Mouse (Mus musculus) gastrocnemius, postnatal 4 days (tissue): Measurements from ENCODE around the gene Plcd3. TPM values are rescaled to one million over a fixed set of nuclear protein-coding genes. Genes with fewer than 3 reads are reported as not detected.
A peak's percentile ranks its signal among the peaks of the same experiment; 100 is the strongest.

Experiments used
- DNase-seq, 2 experiments: peaks; one replicate each; pipeline ENCODE4 v3.0.0; 2021 to 2022; ENCODE audit warnings: low spot score in 2 of 2, mixed read lengths in 2 of 2
- long read RNA-seq, 2 experiments: library from polyadenylated mRNA; stranded (forward); transcript quantifications; one replicate each; pipeline ENCODE4 v2.0.0; 2021
- total RNA-seq, 2 experiments: library from RNA; stranded (reverse); gene quantifications; 2 replicates each; pipeline ENCODE4 v1.2.3; 2021

Plcd3 gene
- 10 to 100 TPM in 1 of 2 experiments, 1 to 10 TPM in 1; 9.3 to 12.4 TPM for total RNA-seq
- long read RNA-seq, experiment 1, partial matches to known transcripts = 1 of 1 reads
- long read RNA-seq, experiment 1, other reads (novel, unspliced or antisense) = 0 of 1 reads
- long read RNA-seq, experiment 2, partial matches to known transcripts = 1 of 4 reads
- long read RNA-seq, experiment 2, other reads (novel, unspliced or antisense) = 1 of 4 reads

DNA sequence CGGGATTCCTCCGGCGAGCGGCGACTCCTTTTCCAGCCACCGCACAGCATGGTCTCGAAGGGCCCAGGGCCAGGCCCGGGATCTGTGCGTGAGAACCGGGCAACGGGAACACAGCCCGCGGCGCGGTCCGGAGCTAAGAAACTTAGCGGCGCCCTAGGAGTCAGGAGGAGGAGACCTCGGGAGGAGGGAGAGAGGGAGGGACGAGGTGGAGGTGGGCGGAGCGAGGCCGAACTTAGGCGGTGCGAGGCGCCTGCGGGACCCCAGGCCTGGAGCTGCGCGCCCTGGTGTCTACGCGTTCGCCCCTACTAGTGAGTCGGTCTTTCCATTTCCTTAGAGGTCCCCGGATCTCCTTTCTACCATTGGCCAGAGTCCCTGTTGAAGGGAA is at the start of gene Plcd3, which contains the start of gene Acbd4:
TSS of gene Plcd3 (minus strand) at position 178 of the 385 bp plus-strand sequence.
TSS of gene Acbd4 (plus strand) at position 202 of the 385 bp plus-strand sequence.
- DNase-seq = peak; percentile 71 to 85

DNA sequence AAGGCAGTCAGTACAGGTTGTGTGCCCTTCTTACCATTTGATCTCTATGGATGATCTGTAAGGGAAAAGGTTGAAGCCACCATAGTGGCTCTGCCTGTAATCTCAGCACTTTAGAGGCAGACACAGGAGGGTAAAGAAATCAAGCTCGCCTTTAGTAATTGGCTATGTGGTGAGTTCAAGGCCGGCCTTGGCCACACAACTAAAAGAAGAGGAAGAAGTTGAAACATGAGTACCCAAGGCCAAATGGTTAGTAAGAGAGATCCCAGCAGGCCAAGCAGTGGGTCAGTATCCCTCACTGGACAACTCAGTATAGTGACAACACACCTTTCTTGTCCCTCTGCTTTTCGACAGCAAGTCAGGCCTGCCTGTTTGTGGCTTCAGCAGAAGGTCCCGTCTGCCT is 48.3 kb upstream of the Plcd3 start:
- no peak for DNase-seq

DNA sequence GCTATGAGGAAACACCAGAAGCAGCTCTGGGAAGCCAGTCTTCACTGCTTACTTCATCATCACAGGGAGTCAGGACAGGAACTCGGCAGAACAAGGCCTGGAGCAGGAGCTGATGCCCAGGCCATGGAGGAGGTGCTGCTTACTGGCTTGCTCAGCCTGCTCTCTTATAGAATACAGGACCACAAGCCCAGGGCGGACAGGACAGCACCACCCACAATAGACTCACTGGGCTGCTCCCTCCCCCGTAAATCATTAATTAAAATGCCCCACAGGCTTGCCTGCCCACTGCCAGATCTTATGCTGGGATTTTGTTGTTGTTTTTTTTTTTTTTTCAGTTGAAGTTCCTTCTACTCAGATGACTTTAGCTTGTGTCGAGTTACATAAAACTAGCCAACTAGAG is 46.3 kb upstream of the Plcd3 start:
- DNase-seq = no peak

DNA sequence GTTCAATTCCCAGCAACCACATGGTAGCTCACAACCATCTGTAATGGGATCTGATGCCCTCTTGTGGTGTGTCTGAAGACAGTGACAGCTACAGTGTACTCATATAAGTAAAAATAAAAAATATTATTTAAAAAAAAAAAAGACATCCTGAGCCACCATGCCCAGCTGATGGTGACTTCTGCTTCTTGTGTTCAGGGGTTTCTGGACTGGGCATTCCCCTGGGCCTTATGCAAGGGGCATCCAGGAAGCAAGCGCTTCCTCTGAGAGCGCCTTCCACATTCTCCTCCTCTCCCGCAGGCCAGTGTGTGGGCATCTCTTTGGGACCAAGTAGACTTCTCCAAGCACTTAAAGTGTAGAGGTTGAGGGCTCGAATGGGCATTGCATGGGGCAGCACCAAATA is 44.9 kb upstream of the Plcd3 start:
- DNase-seq = no peak

- DNase-seq = no peak
Measured at GRCm38 (mm10) chr11:103144309-103145285, 43.1 kb upstream of the Plcd3 start.

DNA sequence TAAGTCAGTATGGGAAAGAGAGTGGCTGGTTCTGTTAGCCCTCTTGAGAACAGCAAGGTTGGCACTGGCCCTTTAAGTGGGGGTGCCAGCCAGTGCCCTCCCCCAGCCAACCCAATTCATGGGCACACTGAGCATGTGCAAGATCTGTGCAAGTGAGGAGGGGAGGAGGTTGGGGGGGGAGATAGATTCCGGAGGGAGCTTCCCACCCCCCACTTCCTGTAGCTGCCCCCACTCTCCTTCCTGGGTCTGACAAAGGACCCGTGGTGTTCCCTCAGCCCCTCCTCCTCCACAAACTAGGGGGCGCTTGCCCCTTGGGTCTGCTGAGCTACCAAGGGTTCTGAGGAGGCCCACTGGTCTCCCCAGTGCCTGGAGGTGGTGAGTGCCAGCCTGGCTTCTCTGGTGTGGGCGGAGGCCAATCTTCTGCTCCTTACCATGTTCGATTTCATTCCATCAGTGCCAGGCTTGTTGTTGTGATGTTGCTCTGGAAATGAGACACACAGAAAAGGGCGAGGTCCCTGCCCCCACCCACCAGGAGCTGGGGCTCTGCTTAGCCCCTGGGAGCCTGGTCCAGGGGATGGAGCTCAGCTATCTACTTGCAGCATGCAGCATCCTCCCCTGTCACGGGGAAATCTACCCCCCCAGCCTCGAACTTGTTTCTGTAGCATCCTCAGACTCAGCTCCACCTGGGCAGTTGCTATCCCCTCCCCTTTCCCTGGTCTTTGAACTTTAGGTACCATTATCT is 41.2 kb upstream of the Plcd3 start:
- DNase-seq = no peak

DNA sequence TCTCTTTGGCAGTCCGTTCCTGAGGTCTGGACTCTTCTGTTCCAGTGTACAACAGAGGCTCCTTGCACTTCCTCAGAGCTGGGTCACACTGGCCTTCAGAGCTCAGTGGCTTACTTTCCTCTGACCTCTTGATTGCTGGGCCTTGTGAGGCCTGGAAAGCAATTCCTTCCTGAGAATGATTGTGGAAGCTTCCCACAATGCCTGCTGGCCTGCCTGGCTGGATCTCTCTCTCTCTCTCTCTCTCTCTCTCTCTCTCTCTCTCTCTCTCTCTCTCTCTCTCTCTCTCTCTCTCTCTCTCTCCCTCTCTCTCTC is 40.4 kb upstream of the Plcd3 start:
- no peak for DNase-seq

- peak; percentile 64 to 83 for DNase-seq
Measured at GRCm38 (mm10) chr11:103141101-103141943, 39.9 kb upstream of the Plcd3 start.

- no peak for DNase-seq
Measured at GRCm38 (mm10) chr11:103140763-103141100, 39.3 kb upstream of the Plcd3 start.

DNA sequence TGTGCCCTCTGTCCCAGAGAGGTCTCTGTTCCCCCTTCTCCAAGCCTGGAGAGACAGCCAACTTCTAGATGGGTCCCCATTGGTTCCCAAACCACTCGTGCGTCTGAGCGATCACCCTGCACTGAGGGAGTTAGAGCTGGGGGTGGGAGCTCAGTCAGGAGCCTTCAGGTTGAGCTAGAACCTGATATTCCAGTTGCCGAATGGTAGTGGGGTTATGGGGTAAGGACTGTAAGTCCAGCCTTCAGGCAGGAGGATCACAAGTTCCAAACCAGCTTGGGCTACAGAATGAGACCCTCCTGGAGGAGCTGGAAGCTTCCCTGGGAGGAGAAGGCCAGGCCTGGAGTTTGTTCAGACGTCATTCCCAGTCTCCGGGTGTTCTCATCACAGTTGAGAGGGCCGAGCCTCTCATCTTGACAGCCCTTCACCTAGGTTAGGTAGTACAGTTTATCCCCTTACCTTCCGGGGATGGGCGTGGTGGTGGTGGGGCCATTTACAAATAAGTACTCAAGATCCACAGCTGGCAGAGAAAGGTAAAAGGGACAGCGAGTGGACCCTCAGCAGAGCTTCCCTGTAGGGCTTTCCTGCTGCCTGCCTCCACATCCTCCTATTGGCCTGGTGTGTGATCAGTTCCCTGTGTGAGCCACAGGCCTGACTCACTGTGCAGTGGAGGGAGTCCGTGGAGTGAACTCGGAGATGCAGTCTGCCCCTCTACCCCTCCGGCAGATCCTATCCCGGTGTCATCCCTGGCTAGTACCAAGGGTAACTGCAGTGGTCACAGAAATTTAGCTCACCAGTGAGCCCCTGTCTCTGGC is 38.7 kb upstream of the Plcd3 start:
- no peak for DNase-seq

GRCm38 (mm10) chr11:103136039-103136577 is 34.6 kb upstream of the Plcd3 start:
- DNase-seq = no peak

- DNase-seq = no peak
Measured at GRCm38 (mm10) chr11:103134221-103134620, 32.8 kb upstream of the Plcd3 start.

DNA sequence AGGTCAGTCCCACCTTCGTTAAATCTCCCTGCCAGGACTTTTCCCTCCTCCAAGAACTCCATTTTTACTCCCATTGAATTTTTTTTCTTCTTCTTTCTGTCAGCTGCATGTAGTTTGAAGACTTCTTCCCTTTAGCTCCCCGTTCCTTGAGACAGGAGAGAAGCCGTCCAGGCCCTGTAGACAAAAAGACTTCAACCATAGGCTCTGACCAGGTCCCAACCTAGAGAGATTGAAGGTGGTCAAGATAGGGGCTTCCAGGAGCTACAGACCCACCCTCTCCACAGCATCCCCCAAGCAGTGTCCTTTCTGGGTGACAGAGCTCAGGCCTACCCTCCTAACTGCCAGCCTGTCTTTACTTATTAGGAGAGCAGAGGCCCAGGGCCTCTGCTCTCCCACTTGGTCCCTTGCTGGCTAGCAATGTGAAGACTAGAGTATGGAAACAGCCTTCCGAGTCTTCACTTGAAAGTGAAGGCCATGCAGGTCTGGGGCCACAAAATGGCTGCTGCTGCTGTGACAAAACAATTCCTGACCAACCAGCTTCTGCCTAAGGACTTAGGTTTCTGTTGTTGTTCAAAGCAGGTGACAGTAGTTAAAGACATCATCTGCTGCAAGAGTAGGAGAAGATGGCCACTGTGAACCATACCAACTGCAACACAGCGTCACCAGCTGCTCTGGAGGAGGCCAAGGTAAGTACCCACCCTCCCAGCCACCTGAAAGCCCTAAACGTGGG is 32.2 kb upstream of the Plcd3 start:
- no peak for DNase-seq

DNA sequence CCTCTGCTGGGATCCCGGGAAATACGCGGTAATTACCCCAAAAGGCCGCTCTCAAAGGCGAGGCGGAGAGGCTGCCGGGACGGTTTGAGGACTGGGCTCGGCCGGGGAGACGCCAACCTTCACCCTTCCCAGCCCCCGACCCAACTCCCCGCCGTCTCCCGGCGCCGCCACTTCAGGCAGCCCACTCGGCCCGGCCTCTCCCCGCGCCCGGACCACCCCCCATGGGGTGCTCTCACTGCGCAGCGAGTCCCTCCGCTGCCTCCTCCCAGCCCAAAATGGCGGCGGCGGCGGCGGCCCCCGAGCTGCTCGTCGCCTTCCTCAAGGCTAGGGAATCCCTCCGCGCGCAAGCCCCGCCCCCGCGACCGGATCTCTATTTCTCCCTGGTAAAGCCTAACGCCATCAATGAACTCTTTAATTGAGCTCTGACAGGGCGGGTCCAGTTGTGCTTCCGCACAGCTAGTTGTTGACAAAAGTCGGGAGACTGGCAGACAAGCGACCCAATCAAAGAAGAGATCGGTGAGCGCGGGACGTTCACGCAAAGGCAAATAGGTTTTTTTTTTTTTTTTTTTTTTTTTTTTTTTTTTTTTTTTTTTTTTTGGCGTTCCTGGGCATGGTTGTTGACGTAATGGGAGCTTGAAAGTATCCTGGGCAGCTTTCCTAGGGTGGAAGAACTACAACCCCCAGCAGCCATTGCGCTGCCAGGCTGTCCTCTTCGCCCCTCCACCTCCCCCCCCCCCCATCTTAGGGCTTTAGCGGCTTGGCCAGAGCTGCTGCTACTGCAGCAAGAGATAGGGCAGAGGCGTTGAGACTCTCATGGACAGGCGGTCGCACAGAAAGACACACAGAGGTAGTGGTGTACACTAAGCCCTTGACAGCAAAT is 31.4 kb upstream of the Plcd3 start:
- DNase-seq = peak; percentile 99 to 100

DNA sequence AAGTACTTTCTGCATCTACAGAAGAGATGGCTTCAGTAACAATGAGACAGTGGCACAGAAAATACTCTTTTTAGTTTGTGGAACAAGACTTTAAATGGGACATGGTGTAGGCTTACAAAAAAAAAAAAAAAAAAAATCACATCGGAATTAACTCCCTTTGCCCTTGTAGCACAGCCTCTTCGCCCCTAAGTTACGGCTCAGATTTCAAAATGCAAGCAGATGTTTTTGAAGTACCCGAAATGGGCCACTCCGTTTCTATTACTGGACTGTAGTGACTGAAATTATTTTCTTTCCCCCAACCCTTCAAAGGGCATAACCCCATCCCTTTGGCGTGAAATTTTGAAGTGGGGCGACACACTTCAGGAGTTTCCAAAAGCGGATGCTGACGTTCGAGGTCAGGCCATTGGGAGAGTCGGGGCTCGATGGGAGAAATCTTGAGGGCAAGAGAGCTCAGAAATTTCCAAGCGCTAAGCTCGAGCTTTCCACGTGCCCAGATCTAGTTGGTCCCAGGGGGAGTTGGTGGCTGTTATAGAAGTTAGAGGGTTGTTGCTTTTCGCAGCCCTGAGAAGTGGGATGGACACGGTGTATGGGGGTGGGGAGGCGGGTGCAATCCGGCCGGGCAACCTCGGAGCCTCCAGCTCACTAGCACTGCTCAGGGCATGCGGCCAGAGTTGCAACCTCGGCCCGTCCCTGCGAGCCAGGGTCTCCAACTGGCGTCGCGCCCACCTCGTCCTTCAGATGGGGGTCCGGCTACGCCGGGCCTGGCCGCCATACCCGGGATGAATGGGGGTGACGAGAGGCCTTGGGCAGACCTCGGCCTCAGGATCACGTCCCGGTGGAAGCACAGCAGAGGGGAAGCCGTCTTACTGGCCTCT is 30.5 kb upstream of the Plcd3 start, which contains the start of gene Hexim2:
TSS of gene Hexim2 (plus strand) at position 729 of the 875 bp plus-strand sequence.
- DNase-seq = peak; percentile 65 to 74

DNA sequence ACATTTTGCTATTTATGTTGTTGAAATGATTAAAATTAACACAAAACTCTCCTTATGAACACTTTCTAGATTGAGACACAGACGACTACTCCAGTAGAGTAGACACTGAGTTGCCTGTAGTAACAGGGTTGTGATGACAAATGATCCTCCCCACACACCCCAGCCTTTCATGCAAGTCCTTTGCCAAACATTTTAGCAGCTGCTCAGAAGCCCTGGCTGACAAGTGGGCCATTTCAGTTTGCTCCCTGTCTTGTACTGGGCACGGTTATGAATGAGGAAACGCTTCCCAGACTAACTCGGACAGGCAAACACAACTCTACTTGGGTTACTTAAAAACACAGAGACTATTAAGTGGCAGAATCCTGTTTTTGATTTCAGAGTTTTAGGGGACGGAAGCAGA is 18.9 kb upstream of the Plcd3 start:
- no peak for DNase-seq

- DNase-seq = no peak
Measured at GRCm38 (mm10) chr11:103119609-103120008, 18.2 kb upstream of the Plcd3 start.
